Mouse (Mus musculus): ENCODE measurements around the gene Abhd11. TPM values are rescaled to one million over a fixed set of nuclear protein-coding genes. Genes with fewer than 3 reads are reported as not detected.

Gene Abhd11
- polyA plus RNA-seq, 1 experiment from 2014 or later = 43.1 TPM

- no peaks in the 10 kb centered on the region for H3K36me3 ChIP-seq (replicated peaks)
- peaks cover 28% of the 10 kb centered on the region for H3K27me3 ChIP-seq
- 94% methylated on average over 5 of the region's 5 CpGs for WGBS
- no peak for ATAC-seq (ENCODE audit: low FRiP score)
- no peak overlapping the region for H3K4me2 ChIP-seq
- no peak overlapping the region for H3K4me3 ChIP-seq (replicated peaks)
- no peak overlapping the region for H3K27ac ChIP-seq
- peaks cover under 1% of the 10 kb centered on the region; the same call in 1 of the 2 replicates for H3K4me1 ChIP-seq
- H3K9me3 ChIP-seq = no peaks in the 10 kb centered on the region
- H3K9ac ChIP-seq = no peak overlapping the region
Measured at GRCm38 (mm10) chr5:134992566-134992965, 16.4 kb upstream of the Abhd11 start.

GRCm38 (mm10) chr5:134998359-134998758 lies 10.6 kb upstream of the Abhd11 start:
- Histone ChIP-seq H3K4me2 (no peak overlapping the region), H3K4me1 (peaks cover 10% of the 10 kb centered on the region), H3K27ac (no peak overlapping the region), H3K27me3 (no peaks in the 10 kb centered on the region), H3K9ac (no peak overlapping the region), H3K4me3 (replicated peaks) (no peak overlapping the region), H3K36me3 (replicated peaks) (no peaks in the 10 kb centered on the region), H3K9me3 (no peaks in the 10 kb centered on the region)
- no peak for ATAC-seq (ENCODE audit: low FRiP score)
- 80% methylated on average over 6 of the region's 6 CpGs for WGBS

GRCm38 (mm10) chr5:134999797-135000196 lies 9.2 kb upstream of the Abhd11 start:
- Histone ChIP-seq H3K27ac (no peak overlapping the region), H3K4me3 (replicated peaks) (no peak overlapping the region), H3K36me3 (replicated peaks) (no peaks in the 10 kb centered on the region), H3K9me3 (no peaks in the 10 kb centered on the region), H3K27me3 (no peaks in the 10 kb centered on the region), H3K4me1 (peaks cover 10% of the 10 kb centered on the region), H3K9ac (no peak overlapping the region), H3K4me2 (no peak overlapping the region)
- 92% methylated on average over 4 of the region's 4 CpGs for WGBS
- ATAC-seq (ENCODE audit: low FRiP score) = no peak

GRCm38 (mm10) chr5:135000751-135001150 lies 8.2 kb upstream of the Abhd11 start:
- no peak overlapping the region for H3K4me3 ChIP-seq (replicated peaks)

GRCm38 (mm10) chr5:135001309-135001708 lies 7.6 kb upstream of the Abhd11 start:
- WGBS = 0% methylated on average over 14 of the region's 14 CpGs
- H3K9me3 ChIP-seq = no peaks in the 10 kb centered on the region
- peaks cover 10% of the 10 kb centered on the region for H3K4me1 ChIP-seq
- H3K4me2 ChIP-seq = peak overlapping the region; percentile 41
- H3K27me3 ChIP-seq = no peaks in the 10 kb centered on the region
- no peaks in the 10 kb centered on the region for H3K36me3 ChIP-seq (replicated peaks)
- 0 out of 2 replicates have a peak overlapping the region, but pooled peaks have one; percentile 5 for H3K27ac ChIP-seq
- 0 out of 2 replicates have a peak overlapping the region, but pooled peaks have one; percentile 7 for H3K4me3 ChIP-seq (replicated peaks)
- H3K9ac ChIP-seq = no peak overlapping the region
- ATAC-seq (ENCODE audit: low FRiP score) = peak; percentile 61

More at GRCm38 (mm10) chr5:135000751-135001150, 8.2 kb upstream of the Abhd11 start:
- H3K4me1 ChIP-seq = peaks cover 10% of the 10 kb centered on the region
- H3K27me3 ChIP-seq = no peaks in the 10 kb centered on the region
- H3K27ac ChIP-seq = peak overlapping the region; percentile 36; the same call in 1 of the 2 replicates
- 39% methylated on average over 16 of the region's 16 CpGs for WGBS
- no peak for ATAC-seq (ENCODE audit: low FRiP score)
- H3K36me3 ChIP-seq (replicated peaks) = no peaks in the 10 kb centered on the region
- no peaks in the 10 kb centered on the region for H3K9me3 ChIP-seq
- no peak overlapping the region for H3K9ac ChIP-seq
- H3K4me2 ChIP-seq = peak overlapping the region; percentile 41; the same call in 1 of the 2 replicates

GRCm38 (mm10) chr5:135002151-135002550 lies 6.8 kb upstream of the Abhd11 start:
- 69% methylated on average over 5 of the region's 5 CpGs for WGBS

GRCm38 (mm10) chr5:135007802-135008571 lies 965 bp upstream of the Abhd11 start:
- Histone ChIP-seq H3K9me3 (no peaks in the 10 kb centered on the region), H3K4me1 (peaks cover 34% of the 10 kb centered on the region), H3K27ac (peak overlapping the region; percentile 97), H3K9ac (peak overlapping the region; percentile 74), H3K4me3 (replicated peaks) (peak overlapping the region; percentile 49), H3K36me3 (replicated peaks) (no peaks in the 10 kb centered on the region), H3K27me3 (peaks cover 13% of the 10 kb centered on the region; the same call in 1 of the 2 replicates), H3K4me2 (peak overlapping the region; percentile 78)
- ATAC-seq (ENCODE audit: low FRiP score) = no peak
- WGBS = 26% methylated on average over 16 of the region's 16 CpGs

More at GRCm38 (mm10) chr5:135002151-135002550, 6.8 kb upstream of the Abhd11 start:
- no peak overlapping the region for H3K27ac ChIP-seq
- no peaks in the 10 kb centered on the region for H3K36me3 ChIP-seq (replicated peaks)
- H3K4me3 ChIP-seq (replicated peaks) = no peak overlapping the region
- no peaks in the 10 kb centered on the region for H3K27me3 ChIP-seq
- H3K4me2 ChIP-seq = no peak overlapping the region
- no peak for ATAC-seq (ENCODE audit: low FRiP score)
- H3K9me3 ChIP-seq = no peaks in the 10 kb centered on the region
- peaks cover 10% of the 10 kb centered on the region for H3K4me1 ChIP-seq
- H3K9ac ChIP-seq = no peak overlapping the region

GRCm38 (mm10) chr5:135009590-135010319 lies 803 bp downstream of the Abhd11 start:
- ATAC-seq (ENCODE audit: low FRiP score) = peak; percentile 82
- H3K27ac ChIP-seq = peak overlapping the region; percentile 97
- peak overlapping the region; percentile 78 for H3K4me2 ChIP-seq
- no peaks in the 10 kb centered on the region for H3K9me3 ChIP-seq
- peaks cover 13% of the 10 kb centered on the region; the same call in 1 of the 2 replicates for H3K27me3 ChIP-seq
- peaks cover 37% of the 10 kb centered on the region for H3K4me1 ChIP-seq
- H3K4me3 ChIP-seq (replicated peaks) = peak overlapping the region; percentile 49
- peak overlapping the region; percentile 50 for H3K9ac ChIP-seq
- H3K36me3 ChIP-seq (replicated peaks) = no peaks in the 10 kb centered on the region
- 2% methylated on average over 29 of the region's 37 CpGs for WGBS

GRCm38 (mm10) chr5:135010320-135010709 lies 1.4 kb downstream of the Abhd11 start:
- H3K4me3 ChIP-seq (replicated peaks) = peak overlapping the region; percentile 49
- H3K27ac ChIP-seq = peak overlapping the region; percentile 97
- H3K27me3 ChIP-seq = peaks cover 13% of the 10 kb centered on the region; the same call in 1 of the 2 replicates
- H3K4me2 ChIP-seq = peak overlapping the region; percentile 78
- ATAC-seq (ENCODE audit: low FRiP score) = no peak
- peak overlapping the region; percentile 50 for H3K9ac ChIP-seq
- H3K9me3 ChIP-seq = no peaks in the 10 kb centered on the region
- peaks cover 39% of the 10 kb centered on the region for H3K4me1 ChIP-seq
- 60% methylated on average over 7 of the region's 7 CpGs for WGBS
- H3K36me3 ChIP-seq (replicated peaks) = no peaks in the 10 kb centered on the region

GRCm38 (mm10) chr5:135010841-135011743 lies 2.1 kb downstream of the Abhd11 start:
- H3K4me2 ChIP-seq = peak overlapping the region; percentile 78; the same call in 1 of the 2 replicates
- no peak overlapping the region for H3K27ac ChIP-seq
- ATAC-seq (ENCODE audit: low FRiP score) = no peak
- no peak overlapping the region for H3K9ac ChIP-seq
- H3K4me1 ChIP-seq = peaks cover 42% of the 10 kb centered on the region
- no peaks in the 10 kb centered on the region for H3K36me3 ChIP-seq (replicated peaks)
- WGBS = 82% methylated on average over 25 of the region's 25 CpGs
- H3K4me3 ChIP-seq (replicated peaks) = no peak overlapping the region
- no peaks in the 10 kb centered on the region for H3K9me3 ChIP-seq
- peaks cover 13% of the 10 kb centered on the region; the same call in 1 of the 2 replicates for H3K27me3 ChIP-seq

- Histone ChIP-seq H3K4me2 (peak overlapping the region; percentile 13; the same call in 1 of the 2 replicates), H3K4me1 (peaks cover 42% of the 10 kb centered on the region), H3K9me3 (no peaks in the 10 kb centered on the region), H3K9ac (no peak overlapping the region), H3K4me3 (replicated peaks) (no peak overlapping the region; the same call in 1 of the 2 replicates), H3K27me3 (peaks cover 13% of the 10 kb centered on the region; the same call in 1 of the 2 replicates), H3K27ac (no peak overlapping the region), H3K36me3 (replicated peaks) (no peaks in the 10 kb centered on the region)
- 29% methylated on average over 26 of the region's 26 CpGs for WGBS
- ATAC-seq (ENCODE audit: low FRiP score) = no peak
Measured at GRCm38 (mm10) chr5:135011809-135012613, 3.1 kb downstream of the Abhd11 start.
